Mouse (Mus musculus): ENCODE results near the gene Fyco1.

Gene Fyco1

DNA sequence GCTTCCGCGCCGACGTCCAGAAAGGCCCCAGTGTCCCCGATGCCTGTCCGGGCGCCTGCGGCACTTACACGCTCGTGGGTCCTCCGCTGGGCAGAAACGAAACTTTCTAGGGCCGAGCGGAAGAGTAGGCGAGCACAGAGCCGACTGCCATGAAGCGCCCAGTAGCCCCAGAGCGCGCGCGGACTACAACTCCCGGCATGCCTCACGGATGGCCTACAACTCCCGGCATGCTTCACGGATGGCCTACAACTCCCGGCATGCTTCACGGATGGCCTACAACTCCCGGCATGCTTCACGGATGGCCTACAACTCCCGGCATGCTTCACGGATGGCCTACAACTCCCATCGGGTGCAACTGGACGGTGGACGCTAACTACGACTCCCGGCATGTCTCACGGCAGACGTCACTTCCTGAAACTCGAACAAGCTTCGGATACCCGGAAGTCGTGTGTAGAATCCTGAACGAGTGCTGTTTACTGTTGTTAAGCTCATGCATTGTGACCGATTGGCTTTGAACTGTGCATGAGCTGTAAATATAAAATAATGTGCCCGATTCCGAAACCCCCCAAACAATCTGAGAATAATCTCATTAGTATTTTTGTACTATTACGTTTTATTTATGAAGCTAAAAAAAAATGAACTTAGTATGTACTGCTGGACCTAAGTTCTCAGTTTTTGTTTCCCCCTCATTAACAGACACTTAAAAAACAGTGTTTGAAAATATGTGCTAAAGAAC is at the start of gene Fyco1:
Gene Fyco1 (minus strand): TSS at position 187 of the 736 bp plus-strand sequence.
- DNase-seq = peak; percentile 94

DNA sequence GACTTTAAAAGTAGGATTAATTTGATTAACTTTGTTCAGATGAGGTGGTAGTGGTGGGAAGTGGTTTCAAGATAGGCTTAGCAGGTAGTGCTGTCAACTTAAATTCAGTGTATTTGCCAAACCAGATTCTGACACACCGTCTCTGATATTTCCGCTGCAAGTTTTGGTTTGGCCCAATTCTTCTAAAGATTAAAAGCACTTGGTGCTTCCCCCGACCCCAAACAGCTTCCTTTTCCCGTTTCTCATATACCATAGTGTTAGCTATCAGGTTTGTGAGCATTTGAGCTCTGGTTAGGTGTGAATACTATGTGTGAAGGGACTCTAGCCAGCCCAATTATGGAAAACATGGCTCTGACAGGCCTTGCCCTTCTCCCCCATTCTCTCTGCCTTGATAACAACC is 20.4 kb upstream of the Fyco1 start:
- no peak for DNase-seq

DNA sequence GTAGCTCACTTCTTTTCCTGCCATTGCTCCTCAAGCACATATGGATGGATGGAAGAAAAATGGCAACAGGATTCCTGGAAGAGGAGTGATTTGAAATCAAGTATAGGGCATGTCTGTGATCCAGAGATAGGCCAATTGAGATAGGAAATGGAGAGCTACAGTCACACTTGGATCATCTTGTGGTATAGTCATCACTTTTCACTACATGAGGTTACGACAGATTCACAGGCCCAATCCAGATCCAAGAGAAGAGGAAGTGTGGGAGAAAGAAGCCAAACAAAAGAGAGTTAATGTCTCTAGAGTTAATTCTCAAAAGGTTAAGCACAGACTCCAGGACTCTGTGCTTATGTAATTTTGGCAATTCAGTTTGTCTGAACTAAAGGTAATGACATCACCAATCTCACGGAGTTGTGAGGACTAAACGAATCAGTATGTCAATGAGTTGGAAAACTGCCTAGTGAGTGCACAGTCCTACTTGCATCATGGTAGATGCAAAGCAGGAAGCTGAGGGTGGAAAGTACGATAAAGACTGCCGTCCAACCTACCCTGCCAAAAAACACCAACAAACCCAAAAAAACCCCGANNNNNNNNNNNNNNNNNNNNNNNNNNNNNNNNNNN is 17.6 kb upstream of the Fyco1 start:
- DNase-seq = no peak

DNA sequence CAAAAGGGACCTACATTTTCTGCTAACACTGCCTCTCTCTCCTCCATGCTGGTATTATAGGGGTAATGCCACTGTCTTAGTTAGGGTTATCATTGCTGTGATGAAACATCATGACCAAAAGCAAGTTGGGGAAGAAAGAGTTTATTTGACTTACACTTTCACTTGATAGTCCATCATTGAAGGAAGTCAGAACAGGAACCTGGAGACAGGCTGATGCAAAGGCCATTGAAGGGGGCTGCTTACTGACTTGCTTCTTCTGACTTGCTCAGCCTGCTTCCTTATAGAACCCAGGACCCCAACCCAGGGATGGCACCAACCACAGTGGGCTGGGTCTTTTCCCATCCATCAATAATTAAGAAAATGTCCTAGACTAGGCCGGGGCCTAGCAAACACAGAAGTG is 11.9 kb upstream of the Fyco1 start:
- DNase-seq = no peak

DNA sequence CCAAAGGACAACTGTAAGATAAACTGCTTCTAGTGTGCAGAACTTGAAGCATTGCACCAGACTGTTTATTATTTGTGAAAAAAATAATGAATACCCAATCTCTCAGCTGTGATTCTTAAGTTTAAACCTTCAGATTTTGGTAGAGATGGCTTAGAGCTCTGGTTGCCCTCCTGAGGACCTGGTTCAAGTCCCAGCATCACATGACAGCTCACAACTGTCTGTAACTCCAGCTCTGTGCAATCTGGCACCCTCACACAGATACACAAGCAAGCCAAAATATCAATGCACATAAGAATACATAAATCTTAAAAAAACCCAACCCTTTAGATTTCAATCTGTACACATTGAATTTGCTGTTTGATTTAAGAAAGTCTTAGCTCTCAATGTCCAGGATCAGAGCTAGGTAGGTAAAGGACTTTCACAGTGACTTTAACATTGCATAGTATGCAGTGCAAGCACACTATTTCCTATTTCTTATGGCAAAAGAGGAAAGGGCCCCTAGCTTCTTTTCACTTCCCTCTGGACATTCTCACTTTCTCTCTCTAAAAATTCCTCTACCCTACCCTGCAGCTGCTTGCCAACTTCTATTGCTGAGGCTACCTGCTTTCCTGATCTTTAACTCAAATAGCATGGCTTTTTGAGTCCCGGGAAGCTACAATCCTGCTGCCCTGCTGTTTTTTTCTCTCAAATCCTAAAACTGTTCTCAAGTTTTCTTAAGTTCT is 11.4 kb upstream of the Fyco1 start:
- no peak for DNase-seq

DNA sequence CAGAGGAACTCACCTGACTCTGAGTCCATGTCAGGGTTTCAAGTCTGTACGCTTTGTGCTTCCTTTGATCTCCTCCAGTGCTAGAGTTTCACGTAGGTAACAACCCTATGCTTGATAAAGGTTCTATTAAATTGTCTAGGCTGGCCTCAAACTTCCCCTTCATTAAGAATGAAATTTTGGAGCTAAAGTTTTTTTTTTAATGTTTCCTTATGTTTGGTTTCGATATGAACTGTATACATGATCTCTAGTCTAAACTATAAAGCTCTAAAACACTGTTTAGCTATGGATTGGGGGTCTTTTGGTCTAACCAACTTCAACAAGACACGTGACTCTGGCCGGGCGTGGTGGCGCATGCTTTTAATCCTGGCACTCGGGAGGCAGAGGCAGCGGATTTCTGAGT is 10.2 kb upstream of the Fyco1 start, which contains the start of gene Xcr1:
Gene Xcr1 (minus strand): TSS at position 101 of the 400 bp plus-strand sequence.
- no peak for DNase-seq

DNA sequence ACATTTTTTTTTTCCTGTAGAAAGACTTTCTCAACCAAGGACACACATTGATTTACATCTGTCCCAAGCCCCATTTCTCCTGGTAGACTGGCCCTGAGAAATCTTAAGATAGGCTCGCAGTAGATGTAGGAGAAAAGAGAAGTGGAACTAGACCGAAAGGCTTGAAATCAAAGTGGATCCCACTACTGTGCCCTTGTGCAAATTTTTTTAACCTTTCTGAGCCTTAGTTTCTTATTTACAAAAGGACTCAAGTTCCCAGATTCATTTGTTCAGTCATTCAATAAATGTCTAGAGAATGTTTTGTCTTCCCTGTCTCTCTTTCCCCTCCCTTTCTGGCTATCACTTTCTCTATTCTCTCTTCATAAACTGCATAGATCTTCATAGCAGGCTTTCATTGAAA is 5.1 kb upstream of the Fyco1 start:
- DNase-seq = no peak

DNA sequence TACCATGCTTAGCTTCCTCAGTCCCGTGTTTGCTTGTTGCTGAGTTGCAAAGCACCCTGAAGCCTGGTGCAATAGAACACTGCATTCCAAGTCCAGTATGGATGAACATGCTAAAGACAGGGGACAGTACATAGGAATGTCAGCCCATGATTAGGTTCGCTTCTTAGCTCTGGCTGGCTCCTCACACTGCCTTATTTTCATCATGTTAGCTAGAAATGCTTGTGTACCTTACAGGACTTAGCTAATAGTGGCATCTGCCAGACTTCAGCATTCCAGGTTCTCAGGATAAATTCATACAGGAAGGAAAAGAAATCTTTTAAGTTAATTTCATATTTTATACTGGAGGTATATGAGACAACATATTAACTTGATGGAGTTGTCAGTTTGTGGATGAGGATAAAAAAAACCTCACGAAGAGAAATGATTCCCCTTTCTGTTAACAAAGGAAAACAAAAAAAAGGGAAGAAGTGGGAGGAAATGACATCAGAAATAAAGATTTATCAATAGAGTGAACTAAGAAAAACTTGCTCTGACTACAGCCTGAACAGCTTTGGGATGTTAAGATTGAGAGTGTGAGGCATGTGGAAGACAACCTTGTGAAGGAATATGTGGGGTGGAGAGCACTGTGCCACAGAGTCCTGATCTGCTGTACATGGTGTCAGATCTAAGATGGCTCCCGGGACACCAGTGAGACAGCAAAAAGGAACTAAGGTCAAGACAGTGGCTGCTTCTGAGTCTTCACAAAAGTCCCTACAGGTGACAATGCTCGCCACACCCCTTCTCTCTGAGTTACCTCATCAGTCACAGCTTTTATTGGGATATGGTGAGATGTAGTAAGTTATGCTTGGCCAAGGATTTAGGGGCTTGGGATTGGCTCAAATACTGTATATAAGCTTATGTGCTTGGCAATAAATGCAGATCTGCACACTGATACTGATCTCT is 1.0 kb upstream of the Fyco1 start:
- no peak for DNase-seq

DNA sequence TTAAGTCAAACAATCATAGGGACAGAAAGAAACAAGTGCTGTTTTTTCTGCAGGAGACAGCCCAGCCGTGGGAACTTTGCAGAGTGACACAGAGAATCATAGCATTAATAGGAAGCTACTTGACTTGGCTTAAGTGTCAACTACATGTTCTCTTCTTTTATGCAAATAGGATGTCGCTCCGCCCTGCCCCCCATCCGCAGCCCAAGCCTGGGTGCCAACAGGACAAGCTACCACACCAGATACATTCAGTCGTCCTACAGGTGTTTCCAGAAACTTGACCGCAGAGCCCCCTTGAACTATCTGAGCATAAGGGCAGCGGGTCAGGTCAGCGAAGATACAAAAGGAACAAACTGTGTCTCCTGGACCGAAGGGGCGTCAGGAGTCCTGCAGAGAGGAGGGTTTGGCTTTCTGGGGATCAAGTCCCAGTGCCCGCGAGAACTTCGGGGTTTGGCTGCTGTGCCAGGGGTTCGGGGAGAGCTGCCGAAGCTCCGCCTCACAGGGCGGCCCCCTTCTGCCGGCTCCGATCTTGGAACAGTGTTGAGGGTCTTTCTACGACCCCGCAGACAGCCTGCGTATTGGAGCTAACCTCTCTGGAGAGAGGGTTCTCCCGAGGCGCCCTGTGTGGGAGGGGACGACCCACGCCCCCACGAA is 512 bp downstream of the Fyco1 start:
- DNase-seq = peak; percentile 74

DNA sequence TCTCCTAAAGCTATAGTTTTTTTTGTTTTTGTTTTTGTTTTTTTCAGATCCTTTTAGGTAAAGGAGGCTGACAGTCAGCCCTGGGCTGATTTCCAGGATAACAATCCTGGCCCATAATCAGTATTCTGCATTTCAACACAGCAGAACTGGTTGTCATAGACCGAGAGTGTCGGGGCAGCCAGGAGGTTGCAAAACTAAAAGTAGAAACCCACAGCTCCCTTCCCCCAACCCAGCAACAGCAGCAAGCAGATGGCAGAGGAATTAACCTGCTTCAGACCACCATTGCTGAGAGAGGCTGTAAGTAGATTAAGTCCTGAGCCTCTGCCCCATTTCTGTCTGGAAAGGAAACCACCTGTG is 1.0 kb downstream of the Fyco1 start:
- peak; percentile 33 for DNase-seq

DNA sequence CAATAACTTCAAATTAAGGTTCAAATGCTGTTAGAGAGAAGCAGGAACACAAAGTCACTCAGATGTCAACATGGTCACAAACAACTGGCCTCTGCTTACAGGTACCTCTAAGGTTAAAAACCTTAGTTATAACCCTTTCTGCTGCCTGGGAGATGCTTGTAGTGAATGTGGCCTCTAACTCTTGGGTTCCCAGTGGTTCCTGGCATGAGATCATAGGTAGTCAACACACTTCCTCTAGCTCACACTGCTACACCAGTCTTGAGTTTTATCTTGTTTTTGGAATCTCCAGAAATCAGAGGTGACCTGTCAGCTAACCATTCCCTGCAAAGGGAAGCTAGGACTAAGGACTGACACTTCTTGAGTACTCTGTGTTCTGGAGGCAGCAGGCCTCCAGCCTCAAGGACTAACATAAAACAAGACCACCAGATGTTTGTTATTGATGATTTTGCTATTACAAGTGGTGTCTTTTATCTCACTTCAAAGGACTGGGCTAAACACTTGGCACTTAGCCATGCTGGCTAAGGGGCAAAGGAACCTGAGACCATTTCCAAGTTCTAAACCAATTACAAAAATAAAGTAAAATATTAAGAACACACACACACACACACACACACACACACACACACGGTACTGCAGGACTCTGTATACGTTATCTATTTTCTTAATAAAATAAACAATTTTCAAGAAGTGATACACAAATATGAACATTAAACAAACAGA is 1.6 kb downstream of the Fyco1 start:
- no peak for DNase-seq

DNA sequence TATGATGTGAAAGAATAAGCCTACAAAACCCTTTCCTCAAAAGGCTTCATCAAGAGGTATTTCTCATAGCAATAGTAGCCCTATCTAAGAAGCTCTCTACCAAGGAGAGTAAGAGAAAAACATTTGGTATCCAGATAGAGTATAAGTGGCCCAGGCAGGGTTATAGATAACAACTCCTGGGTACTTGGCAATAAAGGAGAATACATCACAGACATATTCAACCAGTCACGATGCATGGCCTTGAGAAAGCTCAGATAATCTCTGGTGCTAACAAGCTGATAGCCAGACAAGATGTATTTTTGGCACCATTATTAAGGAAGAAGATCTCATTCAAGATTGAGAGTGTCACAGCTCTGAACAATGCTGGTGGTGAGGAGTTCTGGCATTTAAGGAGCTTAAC is 5.2 kb downstream of the Fyco1 start:
- no peak for DNase-seq

DNA sequence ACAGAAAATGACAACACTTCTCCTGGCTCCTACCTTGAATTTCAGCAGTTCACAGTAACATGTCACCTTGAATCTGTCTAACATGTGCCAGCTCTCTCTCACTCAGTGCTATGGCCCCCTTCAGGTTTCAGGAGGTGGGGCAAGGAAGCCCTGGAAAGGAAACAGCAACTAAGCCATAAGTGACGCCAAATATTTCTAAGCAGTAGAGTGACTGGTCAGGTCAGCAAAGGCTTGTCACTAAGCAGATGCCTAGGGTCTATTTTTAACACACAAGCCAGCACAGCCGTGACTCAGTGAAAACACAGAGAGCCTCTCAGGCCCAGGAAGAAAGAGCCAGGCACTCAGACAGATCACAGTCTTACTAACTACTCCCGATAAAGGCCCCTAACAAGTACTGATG is 6.6 kb downstream of the Fyco1 start:
- no peak for DNase-seq

DNA sequence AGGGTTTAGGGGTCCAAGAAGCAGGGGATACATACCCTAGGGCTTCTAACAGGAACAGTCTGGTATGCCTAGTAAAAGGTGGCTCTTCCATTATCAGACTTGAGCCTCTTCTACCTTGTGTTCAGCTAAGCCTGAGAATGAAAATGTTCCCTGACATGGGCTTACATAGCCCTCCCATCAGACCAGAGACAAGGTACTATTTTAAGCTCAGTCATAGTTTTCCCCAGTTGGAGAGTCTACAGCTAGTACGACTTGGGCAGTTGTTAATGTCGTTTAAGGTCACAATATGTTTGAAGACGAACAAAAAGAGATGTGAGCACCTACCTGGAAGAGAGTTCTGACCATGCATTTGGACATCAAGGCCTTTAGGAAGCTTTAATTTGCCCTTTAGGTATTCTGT is 7.2 kb downstream of the Fyco1 start:
- DNase-seq = no peak

DNA sequence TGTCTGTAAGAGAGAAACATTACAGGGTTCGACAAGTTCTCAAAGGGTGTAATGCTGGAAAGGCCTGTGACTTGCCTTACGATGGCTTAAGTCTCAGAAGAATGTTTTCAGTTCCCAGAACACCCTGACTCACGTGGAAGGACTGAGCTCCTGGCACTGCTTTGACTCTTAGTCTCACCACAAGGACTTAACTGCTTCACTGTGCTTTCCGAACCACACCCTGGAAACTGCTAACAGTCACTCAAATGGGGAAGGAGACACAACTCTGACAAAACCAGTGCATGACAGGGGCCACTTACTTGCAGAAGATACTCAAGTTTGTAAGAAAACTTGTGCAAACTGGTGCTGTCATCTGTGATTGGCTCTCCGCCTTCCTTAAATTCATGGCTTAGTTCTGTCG is 11.5 kb downstream of the Fyco1 start:
- no peak for DNase-seq

DNA sequence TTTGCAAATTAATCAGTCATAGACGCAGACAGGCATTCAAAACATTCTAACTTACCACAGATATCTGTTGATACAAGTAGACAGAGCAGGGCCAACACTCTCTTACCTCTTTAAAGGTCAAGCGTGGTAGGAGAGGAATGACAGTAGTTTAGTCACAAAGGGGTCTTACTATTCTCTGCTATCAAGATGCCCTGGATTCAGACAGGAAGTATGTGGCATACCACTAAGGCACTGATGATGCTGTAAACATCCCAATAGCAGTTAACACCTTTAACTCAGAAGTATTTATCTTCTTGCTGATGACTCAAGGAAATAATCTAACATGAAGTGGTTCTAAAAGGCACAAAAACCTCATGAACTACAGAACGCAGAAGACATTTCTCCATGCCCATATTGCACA is 15.8 kb downstream of the Fyco1 start:
- DNase-seq = no peak

DNA sequence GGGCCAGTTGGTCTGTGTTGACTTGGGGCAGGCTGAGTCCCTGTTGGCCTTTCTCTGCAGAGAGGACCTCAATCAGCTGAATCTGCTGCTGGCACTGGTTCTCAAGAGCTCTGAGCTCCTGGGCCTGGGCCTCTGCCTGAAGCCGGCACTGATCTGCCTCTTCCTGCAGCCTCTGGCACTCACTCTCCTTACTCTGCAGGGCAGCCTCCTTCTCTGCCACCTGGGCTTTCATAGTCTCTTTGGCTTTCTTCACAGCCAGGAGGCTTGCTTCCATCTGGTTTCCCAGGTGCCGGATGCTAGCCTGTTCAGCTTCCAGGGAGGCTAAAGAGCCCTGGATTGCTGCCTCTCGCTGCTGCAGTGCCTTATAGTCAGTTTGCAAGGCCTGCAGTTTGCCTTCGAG is 22.8 kb downstream of the Fyco1 start:
- DNase-seq = no peak

DNA sequence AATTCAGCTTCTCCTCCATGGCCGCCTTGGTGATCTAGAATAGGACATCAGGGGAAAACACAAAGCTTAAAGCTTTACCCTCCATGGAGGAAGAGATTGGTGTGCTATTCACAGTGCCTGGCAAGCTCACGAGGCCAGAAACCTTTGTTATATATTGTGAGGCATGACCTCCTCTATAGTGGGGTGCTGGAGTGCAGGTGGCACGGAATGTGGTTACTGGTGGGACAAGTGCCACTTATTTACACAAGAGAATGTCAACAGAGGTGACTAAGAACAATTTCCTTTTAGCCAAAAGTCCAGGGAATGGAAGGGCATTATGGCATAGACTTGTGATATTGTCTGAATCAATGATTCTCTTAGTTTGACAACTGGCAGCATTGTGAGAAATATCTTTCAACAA is 25.1 kb downstream of the Fyco1 start:
- no peak for DNase-seq

DNA sequence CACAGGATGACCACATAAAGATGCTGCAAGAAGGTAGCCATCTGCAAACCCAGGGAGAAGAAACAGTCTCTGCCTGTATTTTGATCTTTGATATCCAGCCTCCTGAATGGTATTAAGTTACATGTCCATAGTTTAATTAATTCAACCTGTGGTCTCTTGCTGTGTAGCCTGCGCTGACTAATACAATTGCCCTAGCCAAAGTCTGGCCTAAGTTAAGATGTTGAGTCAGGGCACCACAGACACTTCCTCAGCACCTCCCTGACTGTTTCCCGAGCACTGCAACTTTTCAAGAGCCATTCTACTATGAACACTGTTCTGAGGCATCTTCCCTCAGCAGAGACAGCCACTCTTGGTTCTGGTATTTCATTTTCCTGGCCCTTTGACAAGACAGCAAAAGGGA is 33.1 kb downstream of the Fyco1 start:
- DNase-seq = no peak

DNA sequence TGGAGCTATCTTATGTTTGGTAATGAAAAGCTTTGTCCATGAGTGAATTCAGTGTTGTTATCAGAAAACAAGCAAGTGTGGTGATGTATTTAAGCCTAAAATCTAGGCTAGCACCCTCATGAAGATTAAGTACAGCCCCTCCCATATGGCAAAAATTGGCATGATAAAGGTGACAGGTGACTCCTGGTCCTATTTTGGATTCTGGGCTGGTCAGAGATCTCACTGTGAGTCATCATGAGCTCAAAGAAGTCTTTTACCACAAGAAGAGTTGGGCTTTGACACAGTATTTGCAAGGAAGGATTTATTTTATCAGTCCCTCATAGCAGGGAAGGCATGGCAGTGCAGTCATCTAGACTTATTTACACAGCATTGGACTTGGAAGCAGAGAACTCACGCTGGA is 35.7 kb downstream of the Fyco1 start:
- DNase-seq = no peak

DNA sequence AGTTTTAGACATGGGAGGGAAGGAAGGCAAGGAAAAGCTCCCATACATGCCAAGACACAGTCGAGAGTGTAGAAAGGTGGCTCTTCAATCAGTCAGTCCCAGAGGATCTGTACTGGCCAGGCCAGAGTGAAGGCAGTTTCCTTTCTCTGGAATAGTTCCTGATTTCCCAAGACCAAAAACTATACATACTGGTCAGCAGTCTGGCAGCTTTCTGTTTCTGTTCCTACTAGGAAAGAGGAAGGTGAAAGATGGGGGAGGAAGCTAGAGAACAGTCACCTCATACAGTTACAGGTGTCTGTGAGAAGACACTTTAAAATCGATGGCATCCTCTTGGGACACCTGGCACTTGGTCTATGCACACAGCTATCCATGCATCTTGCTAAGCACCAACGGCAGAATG is 36.3 kb downstream of the Fyco1 start:
- DNase-seq = no peak

DNA sequence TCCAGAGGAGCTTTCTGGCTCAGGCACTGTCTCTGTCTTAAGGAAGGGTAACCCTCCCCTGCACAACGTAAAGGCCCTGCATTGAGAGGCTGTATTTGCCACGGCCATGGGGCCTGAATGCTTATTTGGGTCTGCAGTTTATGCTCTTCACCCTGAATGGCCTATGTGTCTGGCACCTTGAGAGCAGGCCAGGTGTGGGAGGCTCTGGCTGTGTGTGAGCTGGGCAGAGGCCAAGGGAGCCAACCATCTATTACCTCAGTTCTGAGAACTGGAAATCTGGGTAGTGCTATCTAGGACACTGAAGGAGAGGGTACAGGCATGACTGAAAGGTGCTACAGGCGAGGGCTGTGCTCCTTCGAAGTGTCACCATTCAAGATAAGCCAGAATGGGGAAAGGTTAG is 36.9 kb downstream of the Fyco1 start:
- DNase-seq = no peak
